Mouse (Mus musculus): ENCODE measurements around the gene Uqcc2.

The Uqcc2 gene

DNA sequence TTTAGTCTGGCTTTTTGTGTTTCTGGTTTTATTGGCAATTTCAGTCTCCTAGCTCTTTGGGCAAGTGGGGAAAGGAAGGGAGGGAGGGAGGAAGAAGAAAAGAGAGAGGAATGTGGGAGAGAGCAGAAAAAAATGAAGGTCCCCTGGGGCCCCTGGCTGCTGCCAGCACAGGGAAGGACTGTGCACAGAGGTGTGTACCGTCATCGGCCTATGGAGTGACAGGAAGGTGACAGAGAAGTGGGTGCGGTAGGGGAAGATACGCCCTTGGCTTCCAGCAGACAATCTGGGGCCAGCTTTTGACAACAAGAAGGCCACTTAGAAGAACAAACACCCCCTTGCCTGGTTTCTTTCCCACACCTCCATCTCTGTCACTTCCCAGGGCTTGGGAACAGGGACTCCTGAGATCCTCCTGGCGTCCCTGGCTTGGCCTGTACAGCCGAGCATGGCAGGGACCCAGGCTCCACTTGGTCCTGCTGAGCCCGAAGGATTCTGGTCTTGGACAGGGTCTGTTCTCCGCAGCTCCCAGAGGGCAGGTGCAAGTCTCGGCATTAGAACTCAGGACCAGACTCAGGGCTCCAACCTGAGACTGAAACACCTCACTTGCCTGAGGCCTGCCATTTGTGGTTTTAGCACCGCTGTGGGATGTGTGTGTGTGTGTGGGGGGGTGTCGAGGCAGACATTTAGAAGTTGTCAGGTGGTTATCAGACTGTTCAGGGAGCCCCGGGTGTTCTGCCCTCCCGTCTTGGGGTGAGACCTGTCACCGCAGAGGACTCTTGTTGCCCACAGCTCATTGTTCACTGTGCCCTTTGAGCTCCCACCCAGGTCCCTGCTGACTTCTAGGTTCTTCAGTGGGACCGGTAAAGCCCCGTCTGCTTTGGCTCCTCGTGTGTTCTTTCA lies 58.6 kb downstream of the Uqcc2 start:
- no peak for DNase-seq (ENCODE audit: low spot score)

GRCm38 (mm10) chr17:27074236-27074635 lies 59.5 kb downstream of the Uqcc2 start:
- DNase-seq (ENCODE audit: low spot score), result no peak

GRCm38 (mm10) chr17:27073778-27074177 lies 59.9 kb downstream of the Uqcc2 start:
- DNase-seq (ENCODE audit: low spot score), result no peak

GRCm38 (mm10) chr17:27073126-27073525 lies 60.6 kb downstream of the Uqcc2 start:
- no peak for DNase-seq (ENCODE audit: low spot score)
